Mouse (Mus musculus): ENCODE results near the gene Zfp580.

DNA sequence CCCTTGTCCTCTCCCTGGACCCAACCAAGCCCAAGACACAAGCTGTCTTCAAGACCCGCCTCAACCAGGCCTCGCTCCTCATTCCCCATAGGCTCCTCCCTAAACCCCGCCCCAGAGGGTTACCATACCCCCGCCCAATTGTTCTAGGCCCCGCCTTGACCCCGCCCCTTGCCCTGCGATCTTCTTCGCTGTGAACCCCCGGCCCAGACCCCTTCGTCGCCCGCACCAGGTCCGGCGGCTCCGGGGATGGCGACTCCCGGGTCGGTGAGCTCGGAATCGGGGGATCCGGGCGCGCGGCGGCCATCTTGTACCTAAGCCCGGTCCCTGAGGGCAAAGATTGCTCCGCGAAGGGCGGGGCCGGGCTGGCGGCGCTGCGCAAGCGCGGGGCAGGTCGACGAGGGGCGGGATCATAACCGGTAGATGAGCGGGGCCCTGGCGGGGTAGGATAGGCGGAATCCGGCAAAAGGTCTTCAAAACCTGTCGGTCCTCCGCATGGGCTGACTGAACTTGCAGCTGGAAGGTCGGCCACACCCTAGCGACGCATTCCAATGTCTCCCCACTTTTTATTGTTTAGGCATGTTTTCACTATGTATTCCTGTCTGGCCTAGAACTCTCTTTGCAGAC, 13.1 kb upstream of the Zfp580 start, which contains the start of gene Zfp784:
- no peak for TF ChIP-seq CHD2 (IDR thresholded peaks at IDR 0.05; ENCODE audit: low read depth, low read length)
- TF ChIP-seq MAFK (IDR thresholded peaks at IDR 0.05; ENCODE audit: insufficient read depth, low read depth, low read length) = no peak
- TF ChIP-seq ZNF384 (IDR thresholded peaks at IDR 0.05; ENCODE audit: low read depth, low read length) = no peak
- TF ChIP-seq HCFC1 (IDR thresholded peaks at IDR 0.05; ENCODE audit: borderline replicate concordance, insufficient read depth, low read length) = no peak
- no peak for TF ChIP-seq ZC3H11A (IDR thresholded peaks at IDR 0.05; ENCODE audit: borderline replicate concordance, low read depth, low read length)
